Comparison of ENCODE assay signal across 8 mouse cellular contexts in genomic region chr6:72389471-72389940, GRCm38 (mm10). TPM values are rescaled to one million over a fixed set of nuclear protein-coding genes. Genes with fewer than 3 reads are reported as not detected.
DNase-seq lines count a peak whose midpoint lies in the region; ATAC-seq and TF ChIP-seq lines count a peak whose summit lies in the region.

No protein-coding gene starts in this region.

- H3K27ac ChIP-seq in kidney, embryonic 14.5 days (ENCODE audit: low read depth, low read length), result peak overlapping the region; percentile 97
- peak overlapping the region; percentile 91 for H3K27ac ChIP-seq in brown adipose tissue, adult 24 weeks (replicated peaks; ENCODE audit: low read depth, low read length)
- 0 out of 2 replicates have a peak overlapping the region, but pooled peaks have one; percentile 52 for H3K27ac ChIP-seq in hindbrain, embryonic 14.5 days
- H3K27ac ChIP-seq in stomach, postnatal 0 days (replicated peaks), result peak overlapping the region; percentile 99

- peaks cover 10% of the 10 kb centered on the region for H3K36me3 ChIP-seq in kidney, embryonic 14.5 days (ENCODE audit: control insufficient read depth, insufficient read depth, low read length)
- no peaks in the 10 kb centered on the region for H3K36me3 ChIP-seq in E14TG2a.4 (ENCODE audit: insufficient read depth, low read length)
- no peaks in the 10 kb centered on the region for H3K36me3 ChIP-seq in hindbrain, embryonic 14.5 days (replicated peaks; ENCODE audit: control insufficient read depth, insufficient read depth)
- peaks cover 6% of the 10 kb centered on the region; the same call in 1 of the 2 replicates for H3K36me3 ChIP-seq in stomach, postnatal 0 days (ENCODE audit: control insufficient read depth, insufficient read depth, low read length)

- H3K4me3 ChIP-seq in kidney, embryonic 14.5 days (ENCODE audit: low read length), result peak overlapping the region; percentile 54
- peak overlapping the region; percentile 76 for H3K4me3 ChIP-seq in E14TG2a.4 (replicated peaks; ENCODE audit: low read length)
- H3K4me3 ChIP-seq in brown adipose tissue, adult 24 weeks (ENCODE audit: insufficient read depth, low read depth, low read length), result peak overlapping the region; percentile 64
- peak overlapping the region; percentile 30 for H3K4me3 ChIP-seq in hindbrain, embryonic 14.5 days (replicated peaks; ENCODE audit: low read length)
- H3K4me3 ChIP-seq in stomach, postnatal 0 days (ENCODE audit: low read depth, low read length), result peak overlapping the region; percentile 63

- no peak for DNase-seq in kidney, adult 8-10 months
- no peak for DNase-seq in hindbrain, embryonic 14.5 days (ENCODE audit: low spot score)
- DNase-seq in lung, postnatal 36 days, result peak; percentile 52
- peak; percentile 66 for DNase-seq in stomach, postnatal 0 days (ENCODE audit: low spot score)
- no peak for DNase-seq in right cerebral cortex, postnatal 4 days

- no peaks in the 10 kb centered on the region for H3K27me3 ChIP-seq in kidney, embryonic 14.5 days (ENCODE audit: control insufficient read depth, insufficient read depth, low read length)
- H3K27me3 ChIP-seq in E14TG2a.4 (ENCODE audit: insufficient read depth, low read length), result peaks cover 24% of the 10 kb centered on the region
- peaks cover 18% of the 10 kb centered on the region for H3K27me3 ChIP-seq in hindbrain, embryonic 14.5 days (ENCODE audit: control insufficient read depth, insufficient read depth, low read length)
- H3K27me3 ChIP-seq in stomach, postnatal 0 days (ENCODE audit: control insufficient read depth, insufficient read depth, low read length), result no peaks in the 10 kb centered on the region

- no peaks in the 10 kb centered on the region for H3K9me3 ChIP-seq in kidney, embryonic 14.5 days (ENCODE audit: control insufficient read depth, low read length)
- no peaks in the 10 kb centered on the region for H3K9me3 ChIP-seq in E14TG2a.4 (ENCODE audit: low read length)
- no peaks in the 10 kb centered on the region for H3K9me3 ChIP-seq in hindbrain, embryonic 14.5 days (ENCODE audit: control insufficient read depth, low read length)
- H3K9me3 ChIP-seq in stomach, postnatal 0 days (ENCODE audit: control insufficient read depth, low read length), result no peaks in the 10 kb centered on the region

- peak; percentile 32 for ATAC-seq in kidney, embryonic 14.5 days (ENCODE audit: low FRiP score, low TSS enrichment)
- no peak for ATAC-seq in hindbrain, embryonic 14.5 days (ENCODE audit: low FRiP score)
- ATAC-seq in stomach, postnatal 0 days (ENCODE audit: low FRiP score, low TSS enrichment), result peak; percentile 64

- no peak for TF ChIP-seq CTCF in E14TG2a.4 (conservative IDR thresholded peaks at IDR 0.05; ENCODE audit: low read length)
- no peak for TF ChIP-seq CTCF in stomach, postnatal 0 days (IDR thresholded peaks at IDR 0.05; ENCODE audit: low read depth)

- no peak for TF ChIP-seq EP300 in stomach, postnatal 0 days (optimal IDR thresholded peaks at IDR 0.05)

- H3K4me2 ChIP-seq in kidney, embryonic 14.5 days (replicated peaks; ENCODE audit: low read depth, low read length), result peak overlapping the region; percentile 55
- peak overlapping the region; percentile 51 for H3K4me2 ChIP-seq in hindbrain, embryonic 14.5 days (replicated peaks)
- peak overlapping the region; percentile 69 for H3K4me2 ChIP-seq in stomach, postnatal 0 days (replicated peaks; ENCODE audit: low read depth)

- peaks cover 25% of the 10 kb centered on the region for H3K4me1 ChIP-seq in kidney, embryonic 14.5 days (ENCODE audit: control insufficient read depth, insufficient read depth, low read length)
- peaks cover 24% of the 10 kb centered on the region for H3K4me1 ChIP-seq in E14TG2a.4 (replicated peaks; ENCODE audit: low read depth, low read length)
- H3K4me1 ChIP-seq in brown adipose tissue, adult 24 weeks (ENCODE audit: control insufficient read depth, insufficient read depth, insufficient read length, low read length), result peaks cover 6% of the 10 kb centered on the region
- 0 out of 2 replicates have a peak, but pooled peaks cover 5% of the 10 kb centered on the region for H3K4me1 ChIP-seq in hindbrain, embryonic 14.5 days (replicated peaks; ENCODE audit: control insufficient read depth, insufficient read depth, low read length)
- H3K4me1 ChIP-seq in stomach, postnatal 0 days (replicated peaks; ENCODE audit: control insufficient read depth, insufficient read depth), result peaks cover 9% of the 10 kb centered on the region; the same call in 1 of the 2 replicates

- WGBS in kidney, embryonic 14.5 days, result 17% methylated on average over 13 of the region's 13 CpGs
- 38% methylated on average over 13 of the region's 13 CpGs for WGBS in hindbrain, embryonic 14.5 days
- WGBS in stomach, postnatal 0 days, result 4% methylated on average over 13 of the region's 13 CpGs

- H3K9ac ChIP-seq in kidney, embryonic 14.5 days (ENCODE audit: low read depth, low read length), result peak overlapping the region; percentile 73
- H3K9ac ChIP-seq in hindbrain, embryonic 14.5 days, result peak overlapping the region; percentile 46; the same call in 1 of the 2 replicates
- peak overlapping the region; percentile 80 for H3K9ac ChIP-seq in stomach, postnatal 0 days (ENCODE audit: low read length)

RNA-seq across cellular contexts. Expression of gene Vamp8, which starts 1.0 kb away (rescaled TPM):
- polyA plus RNA-seq in kidney, embryonic 14.5 days (2014; fragmentation: Nextera tagmentation; extraction: Ambion mirVana), result 114 and 143 TPM in 2 replicates
- 100 and 121 TPM in 2 replicates for polyA plus RNA-seq in brown adipose tissue, adult 24 weeks (2012; ENCODE audit: insufficient read depth, insufficient read length, missing spikeins)
- polyA plus RNA-seq in hindbrain, embryonic 14.5 days (2014; fragmentation: Nextera tagmentation; extraction: Ambion mirVana), result 21.9 and 28.8 TPM in 2 replicates
- polyA plus RNA-seq in stomach, postnatal 0 days (2015; fragmentation: Nextera tagmentation; extraction: Ambion mirVana), result 368 and 396 TPM in 2 replicates

RNA-seq across cellular contexts. Expression of gene Vamp5, which starts 9.2 kb away (rescaled TPM):
- polyA plus RNA-seq in kidney, embryonic 14.5 days (2014; fragmentation: Nextera tagmentation; extraction: Ambion mirVana), result 32.1 and 38.4 TPM in 2 replicates
- 17.5 and 19.1 TPM in 2 replicates for polyA plus RNA-seq in brown adipose tissue, adult 24 weeks (2012; ENCODE audit: insufficient read depth, insufficient read length, missing spikeins)
- 21.8 and 23.6 TPM in 2 replicates for polyA plus RNA-seq in hindbrain, embryonic 14.5 days (2014; fragmentation: Nextera tagmentation; extraction: Ambion mirVana)
- polyA plus RNA-seq in stomach, postnatal 0 days (2015; fragmentation: Nextera tagmentation; extraction: Ambion mirVana), result 20.2 and 22.2 TPM in 2 replicates

RNA-seq across cellular contexts. Expression of gene Rnf181, which starts 22.8 kb away (rescaled TPM):
- 103 and 106 TPM in 2 replicates for polyA plus RNA-seq in kidney, embryonic 14.5 days (2014; fragmentation: Nextera tagmentation; extraction: Ambion mirVana)
- 87.8 and 96.4 TPM in 2 replicates for polyA plus RNA-seq in brown adipose tissue, adult 24 weeks (2012; ENCODE audit: insufficient read depth, insufficient read length, missing spikeins)
- 127 and 136 TPM in 2 replicates for polyA plus RNA-seq in hindbrain, embryonic 14.5 days (2014; fragmentation: Nextera tagmentation; extraction: Ambion mirVana)
- polyA plus RNA-seq in stomach, postnatal 0 days (2015; fragmentation: Nextera tagmentation; extraction: Ambion mirVana), result 136 and 137 TPM in 2 replicates

RNA-seq across cellular contexts. Expression of gene Ggcx, which starts 24.6 kb away (rescaled TPM):
- polyA plus RNA-seq in kidney, embryonic 14.5 days (2014; fragmentation: Nextera tagmentation; extraction: Ambion mirVana), result 10.3 and 24.7 TPM in 2 replicates
- 17.3 and 19.4 TPM in 2 replicates for polyA plus RNA-seq in brown adipose tissue, adult 24 weeks (2012; ENCODE audit: insufficient read depth, insufficient read length, missing spikeins)
- 7.4 and 10.9 TPM in 2 replicates for polyA plus RNA-seq in hindbrain, embryonic 14.5 days (2014; fragmentation: Nextera tagmentation; extraction: Ambion mirVana)
- 10.7 and 10.8 TPM in 2 replicates for polyA plus RNA-seq in stomach, postnatal 0 days (2015; fragmentation: Nextera tagmentation; extraction: Ambion mirVana)

RNA-seq across cellular contexts. Expression of gene Tmem150a, which starts 34.3 kb away (rescaled TPM):
- 18.3 and 18.7 TPM in 2 replicates for polyA plus RNA-seq in kidney, embryonic 14.5 days (2014; fragmentation: Nextera tagmentation; extraction: Ambion mirVana)
- polyA plus RNA-seq in brown adipose tissue, adult 24 weeks (2012; ENCODE audit: insufficient read depth, insufficient read length, missing spikeins), result 8.6 and 10.6 TPM in 2 replicates
- polyA plus RNA-seq in hindbrain, embryonic 14.5 days (2014; fragmentation: Nextera tagmentation; extraction: Ambion mirVana), result 24.5 and 26.8 TPM in 2 replicates
- polyA plus RNA-seq in stomach, postnatal 0 days (2015; fragmentation: Nextera tagmentation; extraction: Ambion mirVana), result 7.7 and 8.4 TPM in 2 replicates

Comparison
In these comparisons a context has a peak if more than half of its experiments do, and no peak if none do; other contexts are left out.
1. DNase-seq: peak in lung, postnatal 36 days (single experiment) and stomach, postnatal 0 days (single experiment); none in kidney, adult 8-10 months (0 of 2), hindbrain, embryonic 14.5 days (single experiment) and right cerebral cortex, postnatal 4 days (single experiment).
2. Peak in every context shown above with its lines, with median percentiles within 50 percentile points of each other: H3K27ac ChIP-seq, H3K4me2 ChIP-seq, H3K4me3 ChIP-seq and H3K9ac ChIP-seq.